Mouse (Mus musculus): ENCODE results near the gene Ttll5. TPM values are rescaled to one million over a fixed set of nuclear protein-coding genes. Genes with fewer than 3 reads are reported as not detected.

The Ttll5 gene
- polyA plus RNA-seq, 1 experiment from 2014 or later: 17.7 TPM

GRCm38 (mm10) chr12:86110637-86111036, 286.2 kb downstream of the Ttll5 start:
- no peak for DNase-seq (ENCODE audit: low spot score)
- H3K4me3 ChIP-seq (ENCODE audit: low read depth, low read length): no peak overlapping the region
- ATAC-seq (replicated peaks; ENCODE audit: low FRiP score, low TSS enrichment, low read depth): no peak
- no peak overlapping the region for H3K9ac ChIP-seq (ENCODE audit: low read length)
- no peak overlapping the region for H3K27ac ChIP-seq (ENCODE audit: low read depth)
- WGBS: 96% methylated on average over 2 of the region's 2 CpGs
- no peaks in the 10 kb centered on the region for H3K9me3 ChIP-seq (ENCODE audit: control insufficient read depth, low read length)
- no peaks in the 10 kb centered on the region for H3K4me1 ChIP-seq (replicated peaks; ENCODE audit: control insufficient read depth, insufficient read depth, low read length)
- H3K36me3 ChIP-seq (ENCODE audit: control insufficient read depth, insufficient read depth, low read length): peaks cover 2% of the 10 kb centered on the region; the same call in 1 of the 2 replicates
- H3K27me3 ChIP-seq (replicated peaks; ENCODE audit: control insufficient read depth, insufficient read depth, low read length): no peaks in the 10 kb centered on the region
- H3K4me2 ChIP-seq (ENCODE audit: low read length): no peak overlapping the region

Other genes with a start within 250 kb of the Ttll5 start
- gene Jdp2, start 225.6 kb upstream of the Ttll5 start, polyA plus RNA-seq (2014; fragmentation: Nextera tagmentation; extraction: Ambion mirVana): 1.0 and 1.2 TPM in 2 replicates
- gene Batf, start 138.0 kb upstream of the Ttll5 start, polyA plus RNA-seq (2014; fragmentation: Nextera tagmentation; extraction: Ambion mirVana): 3.4 and 3.5 TPM in 2 replicates
- gene Flvcr2, start 78.1 kb upstream of the Ttll5 start, polyA plus RNA-seq (2014; fragmentation: Nextera tagmentation; extraction: Ambion mirVana): 1.4 and 2.0 TPM in 2 replicates
- 122 and 134 TPM in 2 replicates for gene Erg28, start 109 bp upstream of the Ttll5 start, polyA plus RNA-seq (2014; fragmentation: Nextera tagmentation; extraction: Ambion mirVana)